Mouse (Mus musculus): ENCODE measurements around the gene Glmp. TPM values are rescaled to one million over a fixed set of nuclear protein-coding genes. Genes with fewer than 3 reads are reported as not detected.

Glmp gene
- polyA plus RNA-seq, 1 experiment from 2014 or later: 142 TPM

DNA sequence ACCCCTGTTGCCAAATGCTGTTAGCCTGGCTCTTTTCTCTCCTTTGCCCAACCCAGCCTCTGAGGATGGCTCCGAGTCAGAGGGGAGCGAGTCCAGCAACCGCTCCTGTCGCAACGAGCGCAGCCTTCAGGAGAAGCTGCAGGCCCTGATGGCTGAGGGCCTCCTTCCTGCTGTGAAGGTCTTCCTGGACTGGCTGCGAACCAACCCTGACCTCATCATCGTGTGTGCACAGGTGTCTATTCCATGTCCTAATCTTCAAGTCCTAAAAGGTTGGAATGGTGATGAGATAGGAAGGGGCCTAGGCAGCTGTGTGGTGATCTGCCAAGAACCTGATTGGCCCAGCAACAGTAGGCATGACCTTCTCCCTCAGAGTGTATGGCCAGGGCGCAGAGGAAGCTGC, 28.1 kb downstream of the Glmp start:
- Histone ChIP-seq H3K27me3 (ENCODE audit: control insufficient read depth, insufficient read depth, low read length) (no peaks in the 10 kb centered on the region), H3K4me1 (ENCODE audit: control insufficient read depth, insufficient read depth, low read length) (no peaks in the 10 kb centered on the region), H3K9me3 (replicated peaks; ENCODE audit: control insufficient read depth, low read length) (no peaks in the 10 kb centered on the region), H3K27ac (ENCODE audit: low read length) (no peak overlapping the region), H3K36me3 (ENCODE audit: control insufficient read depth, insufficient read depth) (peaks cover 86% of the 10 kb centered on the region), H3K4me2 (ENCODE audit: low read depth, low read length) (no peak overlapping the region), H3K4me3 (ENCODE audit: low read length) (no peak overlapping the region), H3K9ac (ENCODE audit: low read length) (no peak overlapping the region)
- WGBS: 85% methylated on average over 9 of the region's 9 CpGs
- no peak for ATAC-seq (replicated peaks; ENCODE audit: extremely low read depth, insufficient read depth, low FRiP score)

DNA sequence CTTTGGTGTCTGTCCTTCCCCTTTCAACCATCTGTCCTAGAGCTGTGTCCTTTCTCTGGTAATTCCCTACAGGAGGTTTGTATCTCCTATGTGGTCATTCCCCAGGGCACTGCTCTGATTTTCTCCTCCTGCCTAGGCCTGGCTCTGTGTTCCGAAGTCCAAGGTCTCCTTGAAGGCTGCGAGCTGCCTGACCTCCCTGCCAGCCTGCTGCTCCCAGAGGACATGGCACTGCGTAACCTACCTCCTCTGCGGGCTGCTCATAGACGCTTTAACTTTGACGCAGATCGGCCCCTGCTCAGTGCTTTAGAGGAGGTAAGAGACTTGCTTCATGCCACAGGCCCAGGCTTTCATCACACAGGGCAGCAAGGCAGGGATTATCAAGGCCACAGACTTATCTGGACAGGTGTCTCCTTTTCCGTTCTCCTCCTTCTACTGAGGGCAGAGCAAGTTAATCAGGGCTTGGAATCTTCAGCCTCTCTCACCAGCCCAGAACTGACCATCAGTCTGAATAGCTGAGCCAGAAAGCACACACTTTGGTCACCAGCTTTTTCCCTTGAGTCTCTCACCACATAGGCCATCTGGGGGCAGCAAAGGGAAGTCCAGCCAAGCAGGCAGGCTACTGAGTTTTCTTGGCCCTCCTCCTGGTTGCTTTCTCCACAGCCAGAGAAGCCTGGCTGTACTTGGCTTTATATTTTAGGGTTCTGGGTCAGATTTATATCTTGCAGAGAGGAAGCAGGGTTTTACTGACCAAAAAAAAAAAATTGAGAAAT, 29.8 kb downstream of the Glmp start:
- peaks cover 3% of the 10 kb centered on the region for H3K4me1 ChIP-seq (ENCODE audit: control insufficient read depth, insufficient read depth, low read length)
- no peak overlapping the region for H3K4me3 ChIP-seq (ENCODE audit: low read length)
- 91% methylated on average over 8 of the region's 8 CpGs for WGBS
- no peaks in the 10 kb centered on the region for H3K9me3 ChIP-seq (replicated peaks; ENCODE audit: control insufficient read depth, low read length)
- no peak overlapping the region for H3K27ac ChIP-seq (ENCODE audit: low read length)
- H3K4me2 ChIP-seq (ENCODE audit: low read depth, low read length): no peak overlapping the region
- no peak overlapping the region for H3K9ac ChIP-seq (ENCODE audit: low read length)
- H3K27me3 ChIP-seq (ENCODE audit: control insufficient read depth, insufficient read depth, low read length): no peaks in the 10 kb centered on the region
- peaks cover 87% of the 10 kb centered on the region for H3K36me3 ChIP-seq (ENCODE audit: control insufficient read depth, insufficient read depth)
- ATAC-seq (replicated peaks; ENCODE audit: extremely low read depth, insufficient read depth, low FRiP score): no peak

DNA sequence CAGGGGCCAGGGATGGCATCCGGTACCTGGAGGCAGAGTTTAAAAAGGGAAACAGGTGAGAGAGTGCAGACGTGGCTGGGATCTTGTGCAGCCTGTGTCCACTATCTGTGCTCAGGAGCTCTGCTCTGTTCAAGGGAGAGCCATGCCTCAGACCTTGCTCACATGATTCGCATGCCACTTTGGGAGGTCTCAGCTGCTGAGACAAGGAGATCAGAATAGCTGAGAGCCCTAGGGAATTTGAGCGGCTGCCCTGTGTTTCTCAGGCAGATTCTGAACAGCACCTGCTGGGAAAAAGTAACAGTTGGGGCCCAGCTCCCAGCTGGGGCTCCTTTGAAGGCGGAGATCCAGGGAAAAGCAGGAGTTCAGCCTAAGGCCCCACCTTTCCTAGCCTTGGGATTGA, 34.8 kb downstream of the Glmp start:
- H3K4me2 ChIP-seq (ENCODE audit: low read depth, low read length): no peak overlapping the region
- peak overlapping the region; percentile 24 for H3K27ac ChIP-seq (ENCODE audit: low read length)
- WGBS: 50% methylated on average over 5 of the region's 5 CpGs
- ATAC-seq (replicated peaks; ENCODE audit: extremely low read depth, insufficient read depth, low FRiP score): no peak
- H3K4me3 ChIP-seq (ENCODE audit: low read length): no peak overlapping the region
- H3K27me3 ChIP-seq (ENCODE audit: control insufficient read depth, insufficient read depth, low read length): no peaks in the 10 kb centered on the region
- H3K36me3 ChIP-seq (ENCODE audit: control insufficient read depth, insufficient read depth): peaks cover 63% of the 10 kb centered on the region
- H3K9ac ChIP-seq (ENCODE audit: low read length): no peak overlapping the region
- peaks cover 17% of the 10 kb centered on the region for H3K4me1 ChIP-seq (ENCODE audit: control insufficient read depth, insufficient read depth, low read length)
- H3K9me3 ChIP-seq (replicated peaks; ENCODE audit: control insufficient read depth, low read length): no peaks in the 10 kb centered on the region

DNA sequence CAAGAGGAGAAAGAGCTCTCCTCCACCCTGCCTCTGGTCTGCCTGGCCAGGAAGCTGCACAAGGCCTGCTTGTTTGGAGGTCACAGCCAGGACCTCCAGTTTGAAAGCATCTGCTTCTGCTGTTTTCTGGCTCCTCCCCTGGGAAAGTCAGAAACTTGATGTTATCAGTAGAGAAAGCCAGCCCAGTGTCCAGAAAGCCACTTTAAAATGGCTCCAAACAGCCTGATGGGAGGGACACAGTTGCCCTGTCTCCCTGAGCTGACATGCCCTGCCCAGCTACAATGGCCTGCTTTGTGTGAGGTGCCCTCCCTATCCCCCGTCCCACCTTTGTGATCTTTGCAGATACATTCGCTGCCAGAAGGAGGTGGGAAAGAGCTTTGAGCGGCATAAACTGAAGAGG, 35.2 kb downstream of the Glmp start:
- H3K9ac ChIP-seq (ENCODE audit: low read length): no peak overlapping the region
- H3K36me3 ChIP-seq (ENCODE audit: control insufficient read depth, insufficient read depth): peaks cover 59% of the 10 kb centered on the region
- H3K27ac ChIP-seq (ENCODE audit: low read length): peak overlapping the region; percentile 24
- no peak overlapping the region for H3K4me3 ChIP-seq (ENCODE audit: low read length)
- 59% methylated on average over 3 of the region's 3 CpGs for WGBS
- ATAC-seq (replicated peaks; ENCODE audit: extremely low read depth, insufficient read depth, low FRiP score): no peak
- peaks cover 21% of the 10 kb centered on the region for H3K4me1 ChIP-seq (ENCODE audit: control insufficient read depth, insufficient read depth, low read length)
- no peak overlapping the region for H3K4me2 ChIP-seq (ENCODE audit: low read depth, low read length)
- no peaks in the 10 kb centered on the region for H3K9me3 ChIP-seq (replicated peaks; ENCODE audit: control insufficient read depth, low read length)
- peaks cover 3% of the 10 kb centered on the region; the same call in 1 of the 2 replicates for H3K27me3 ChIP-seq (ENCODE audit: control insufficient read depth, insufficient read depth, low read length)

DNA sequence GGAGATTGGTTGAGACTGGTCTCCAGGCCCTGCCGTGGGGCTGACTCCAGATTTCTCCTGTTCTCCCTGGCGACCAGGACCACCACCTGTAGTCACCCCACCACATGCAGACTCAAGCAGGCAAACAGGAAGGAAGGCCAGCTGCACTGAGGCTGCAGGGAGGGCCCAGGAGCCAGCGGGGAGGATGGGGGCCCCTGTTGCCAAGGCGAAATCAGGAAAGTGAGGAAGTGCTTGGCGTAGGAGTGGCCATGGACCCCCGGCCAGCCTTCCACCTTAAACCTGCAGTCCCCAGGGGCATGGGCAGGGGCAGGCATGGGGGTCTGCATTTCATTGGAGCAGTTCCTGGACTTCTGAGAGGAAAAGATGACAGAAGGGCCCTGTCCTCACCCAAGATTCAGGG, 36.3 kb downstream of the Glmp start:
- no peak overlapping the region for H3K4me3 ChIP-seq (ENCODE audit: low read length)
- peaks cover 49% of the 10 kb centered on the region for H3K36me3 ChIP-seq (ENCODE audit: control insufficient read depth, insufficient read depth)
- no peak for ATAC-seq (replicated peaks; ENCODE audit: extremely low read depth, insufficient read depth, low FRiP score)
- peaks cover 11% of the 10 kb centered on the region for H3K27me3 ChIP-seq (ENCODE audit: control insufficient read depth, insufficient read depth, low read length)
- 66% methylated on average over 6 of the region's 6 CpGs for WGBS
- H3K4me2 ChIP-seq (ENCODE audit: low read depth, low read length): no peak overlapping the region
- H3K9me3 ChIP-seq (replicated peaks; ENCODE audit: control insufficient read depth, low read length): no peaks in the 10 kb centered on the region
- no peak overlapping the region for H3K9ac ChIP-seq (ENCODE audit: low read length)
- no peak overlapping the region for H3K27ac ChIP-seq (ENCODE audit: low read length)
- H3K4me1 ChIP-seq (ENCODE audit: control insufficient read depth, insufficient read depth, low read length): peaks cover 21% of the 10 kb centered on the region

DNA sequence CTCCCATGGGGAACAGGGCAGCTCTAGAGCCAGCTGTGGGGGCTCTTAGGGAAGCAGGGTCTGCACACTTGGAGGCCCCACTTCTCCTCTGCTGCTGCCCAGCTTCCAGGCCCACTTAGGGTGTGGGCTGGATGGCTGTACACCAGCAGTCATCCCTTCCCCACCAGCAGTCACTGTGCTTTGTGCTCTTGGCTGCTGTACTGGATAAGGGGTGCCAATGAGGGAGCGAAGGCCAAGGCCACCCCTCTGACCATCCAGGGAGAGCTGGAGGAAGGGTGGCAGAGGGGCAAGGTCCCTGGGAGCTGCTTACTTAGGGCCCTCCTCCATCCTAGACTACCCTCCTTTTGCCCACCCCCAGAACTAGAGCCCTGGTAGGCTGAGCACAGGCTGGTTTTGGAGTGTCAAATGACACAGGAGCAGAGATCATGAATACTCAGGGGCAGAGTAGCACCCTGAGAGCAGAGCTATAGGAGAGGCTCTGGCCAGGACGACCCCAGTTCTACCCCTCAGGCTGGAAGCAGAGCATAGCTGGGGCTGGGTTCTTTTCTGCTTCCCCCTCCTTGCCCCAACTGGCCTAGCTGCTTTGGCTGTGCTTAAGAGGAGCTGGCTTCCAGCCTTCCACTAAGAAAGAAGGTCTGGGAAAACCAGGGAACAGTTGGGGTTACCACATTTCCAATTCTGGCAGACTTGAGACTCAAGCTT, 36.9 kb downstream of the Glmp start:
- H3K36me3 ChIP-seq (ENCODE audit: control insufficient read depth, insufficient read depth): peaks cover 43% of the 10 kb centered on the region
- no peak for ATAC-seq (replicated peaks; ENCODE audit: extremely low read depth, insufficient read depth, low FRiP score)
- peaks cover 21% of the 10 kb centered on the region for H3K4me1 ChIP-seq (ENCODE audit: control insufficient read depth, insufficient read depth, low read length)

DNA sequence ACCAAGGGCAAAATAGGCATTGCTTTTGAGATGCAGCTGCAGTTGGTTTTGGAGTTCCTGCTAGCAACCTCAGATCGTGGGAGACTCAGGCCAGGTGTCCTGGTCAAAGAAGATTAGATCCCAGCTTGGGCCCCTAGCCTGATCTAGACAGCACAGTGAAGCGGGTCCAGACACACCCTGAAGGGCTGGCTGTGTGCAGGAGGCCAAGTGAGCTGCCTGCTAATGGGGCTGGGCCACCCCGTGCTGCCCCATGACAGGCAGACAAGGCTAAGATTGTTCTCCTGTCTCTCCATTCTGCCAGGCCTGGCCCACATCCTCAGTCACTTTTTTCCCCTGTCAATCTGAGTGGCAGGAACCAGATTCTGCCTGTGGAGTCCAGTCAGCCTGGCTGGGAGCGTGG, 38.9 kb downstream of the Glmp start:
- Histone ChIP-seq H3K27ac (ENCODE audit: low read length) (no peak overlapping the region), H3K9me3 (replicated peaks; ENCODE audit: control insufficient read depth, low read length) (no peaks in the 10 kb centered on the region), H3K4me2 (ENCODE audit: low read depth, low read length) (no peak overlapping the region), H3K27me3 (ENCODE audit: control insufficient read depth, insufficient read depth, low read length) (peaks cover 13% of the 10 kb centered on the region), H3K4me3 (ENCODE audit: low read length) (no peak overlapping the region), H3K36me3 (ENCODE audit: control insufficient read depth, insufficient read depth) (peaks cover 28% of the 10 kb centered on the region), H3K4me1 (ENCODE audit: control insufficient read depth, insufficient read depth, low read length) (peaks cover 21% of the 10 kb centered on the region), H3K9ac (ENCODE audit: low read length) (no peak overlapping the region)
- 47% methylated on average over 4 of the region's 4 CpGs for WGBS
- ATAC-seq (replicated peaks; ENCODE audit: extremely low read depth, insufficient read depth, low FRiP score): peak; percentile 20; the same call in 1 of the 2 replicates

More for the DNA sequence above, 36.9 kb downstream of the Glmp start:
- H3K4me3 ChIP-seq (ENCODE audit: low read length): no peak overlapping the region
- H3K27ac ChIP-seq (ENCODE audit: low read length): no peak overlapping the region
- H3K9ac ChIP-seq (ENCODE audit: low read length): no peak overlapping the region
- peaks cover 13% of the 10 kb centered on the region for H3K27me3 ChIP-seq (ENCODE audit: control insufficient read depth, insufficient read depth, low read length)
- WGBS: 84% methylated on average over 2 of the region's 2 CpGs
- H3K4me2 ChIP-seq (ENCODE audit: low read depth, low read length): no peak overlapping the region
- no peaks in the 10 kb centered on the region for H3K9me3 ChIP-seq (replicated peaks; ENCODE audit: control insufficient read depth, low read length)

DNA sequence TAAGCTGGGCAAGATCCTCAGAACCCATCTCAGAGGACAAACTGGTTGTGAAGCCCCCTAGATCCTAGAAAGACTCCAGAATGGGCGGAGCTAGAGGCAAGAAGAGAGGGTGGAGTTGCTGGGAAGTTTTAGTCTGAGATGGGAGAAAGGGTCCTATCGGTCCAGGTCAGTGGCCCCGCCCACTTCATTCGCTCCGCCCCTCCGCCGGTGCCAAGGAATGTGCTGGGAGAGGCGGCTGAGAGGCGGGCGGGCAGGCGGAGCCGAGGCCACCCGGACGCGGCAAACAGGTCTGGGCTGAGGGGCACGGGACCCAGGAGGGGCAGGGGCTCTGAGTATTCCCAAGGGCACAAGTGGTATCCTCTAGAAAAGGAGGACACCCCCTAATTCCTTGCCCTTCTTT, 39.5 kb downstream of the Glmp start, which contains the start of gene Paqr6:
Paqr6 (plus strand) TSS at position 248 of the 400 bp plus-strand sequence.
- H3K4me2 ChIP-seq (ENCODE audit: low read depth, low read length): peak within 1 kb of the TSS; percentile 58
- WGBS: 5% methylated on average over 16 of the region's 16 CpGs
- H3K27me3 ChIP-seq (ENCODE audit: control insufficient read depth, insufficient read depth, low read length): peaks cover 13% of the 10 kb centered on the region
- H3K4me1 ChIP-seq (ENCODE audit: control insufficient read depth, insufficient read depth, low read length): peaks cover 19% of the 10 kb centered on the region
- H3K9me3 ChIP-seq (replicated peaks; ENCODE audit: control insufficient read depth, low read length): no peaks in the 10 kb centered on the region
- no peak within 1 kb of the TSS for H3K27ac ChIP-seq (ENCODE audit: low read length)
- H3K36me3 ChIP-seq (ENCODE audit: control insufficient read depth, insufficient read depth): peaks cover 22% of the 10 kb centered on the region
- peak within 1 kb of the TSS; percentile 28 for H3K4me3 ChIP-seq (ENCODE audit: low read length)
- peak; percentile 38; the same call in 1 of the 2 replicates for ATAC-seq (replicated peaks; ENCODE audit: extremely low read depth, insufficient read depth, low FRiP score)
- H3K9ac ChIP-seq (ENCODE audit: low read length): peak within 1 kb of the TSS; percentile 55

Data from heart, embryonic 16.5 days (tissue).